Mouse (Mus musculus): ENCODE data around the gene Nos3.

GRCm38 (mm10) chr5:24383026-24383859, 18.6 kb downstream of the Nos3 start:
- TF ChIP-seq CTCF (IDR thresholded peaks at IDR 0.05; ENCODE audit: control insufficient read depth, insufficient read depth, low read length) (peak; percentile 38), POLR2A (IDR thresholded peaks at IDR 0.05; ENCODE audit: borderline replicate concordance, control insufficient read depth, low read depth, low read length) (peak; percentile 35; the same call in 1 of the 2 replicates)
